9 mouse cellular contexts compared by ENCODE assay signal in genomic region chr4:109703568-109703967, GRCm38 (mm10). TPM values are rescaled to one million over a fixed set of nuclear protein-coding genes. Genes with fewer than 3 reads are reported as not detected.
A peak's percentile ranks its signal among the peaks of the same experiment; 100 is the strongest.
DNase-seq lines count a peak whose midpoint lies in the region; ATAC-seq lines count a peak whose summit lies in the region.
"Had no signal": no experiment of that assay in that cellular context is flagged by ENCODE, and none has a peak within 500 bp of the region (broad histone marks: within the 10 kb centered on the region; RNA-seq: fewer than 3 reads in every experiment).

No protein-coding gene starts in this region.

- intact Hi-C loops in left cerebral cortex, postnatal 14 days (cut with DNase I) = loop anchor here (10.0 kb wide), 2 partner anchors 129 to 199 kb away; no protein-coding TSS in a partner anchor
- intact Hi-C loops in left cerebral cortex, postnatal 36 days (cut with DNase I) = loop anchor here (10.0 kb wide), 1 partner anchor 199 kb away; no protein-coding TSS in a partner anchor

- DNase-seq in cerebellum, postnatal 14 days = peak; percentile 10 to 54
- DNase-seq in cerebellum, adult 11-12 months = no peak
- peak; percentile 31 to 67 for DNase-seq in left cerebral cortex, postnatal 14 days (ENCODE audit: low spot score in 2 of 2)
- DNase-seq in left cerebral cortex, postnatal 36 days (ENCODE audit: low spot score in 2 of 2) = no peak
- peak; percentile 73 for DNase-seq in brain, adult 2 months (ENCODE audit: low read depth, low spot score)
- no peak for DNase-seq in right cerebral cortex, postnatal 14 days
- no peak for DNase-seq in adrenal gland, adult 2 months
- DNase-seq: right cerebral cortex, postnatal 25 days had no signal

- ATAC-seq in megakaryocyte-erythroid progenitor cell, adult 5-6 weeks (replicated peaks; ENCODE audit: low FRiP score, low TSS enrichment, poor library complexity, severe bottlenecking) = peak; percentile 61

RNA-seq across cellular contexts. Expression of gene Faf1, which starts 27.2 kb away (rescaled TPM):
- total RNA-seq in left cerebral cortex, postnatal 14 days (2021) = 10 to 100 TPM; 23.5 to 26.9 TPM
- total RNA-seq in left cerebral cortex, postnatal 36 days (2021) = 10 to 100 TPM; 23.1 to 23.7 TPM
- 36.9 and 45.3 TPM in 2 replicates for total RNA-seq in megakaryocyte-erythroid progenitor cell, adult 5-6 weeks (2014; fragmentation: Nextera tagmentation)
- 45.1 and 94.8 TPM in 2 replicates for total RNA-seq in megakaryocyte-erythroid progenitor cell, adult 5-6 weeks (2017)
- total RNA-seq in adrenal gland, adult 2 months (2021) = 10 to 100 TPM; 24.8 to 31.1 TPM
- polyA plus RNA-seq in adrenal gland, adult 2 months (2012; rRNA removed) = 6.8 and 9.7 TPM in 2 replicates

RNA-seq across cellular contexts. Expression of gene Cdkn2c, which starts 36.6 kb away (rescaled TPM):
- total RNA-seq in left cerebral cortex, postnatal 14 days (2021) = 1 to 10 TPM; 3.1 to 5.7 TPM
- 1 to 10 TPM; 2.7 to 3.5 TPM for total RNA-seq in left cerebral cortex, postnatal 36 days (2021)
- total RNA-seq in megakaryocyte-erythroid progenitor cell, adult 5-6 weeks (2014; fragmentation: Nextera tagmentation) = 25.1 and 29.1 TPM in 2 replicates
- 32.2 and 32.7 TPM in 2 replicates for total RNA-seq in megakaryocyte-erythroid progenitor cell, adult 5-6 weeks (2017)
- total RNA-seq in adrenal gland, adult 2 months (2021) = 100 to 1,000 TPM in 1 of 2 experiments, 10 to 100 TPM in 1; 43.6 to 115 TPM
- 17.4 and 17.6 TPM in 2 replicates for polyA plus RNA-seq in adrenal gland, adult 2 months (2012; rRNA removed)

Comparison
In these comparisons a context has a peak if more than half of its experiments do, and no peak if none do; other contexts are left out.
1. DNase-seq: peak in cerebellum, postnatal 14 days (2 of 2), left cerebral cortex, postnatal 14 days (2 of 2) and brain, adult 2 months (single experiment); none in cerebellum, adult 11-12 months (single experiment), left cerebral cortex, postnatal 36 days (0 of 2), right cerebral cortex, postnatal 14 days (single experiment) and adrenal gland, adult 2 months (single experiment).